Mouse (Mus musculus): Measurements from ENCODE around the gene Tgif2.
"Not testable (repeated sequence)": the region's sequence is repeated elsewhere in the genome, so short reads cannot be mapped to it uniquely, and the experiment has no call there.

The Tgif2 gene

GRCm38 (mm10) chr2:156874760-156875510 is 35.1 kb downstream of the Tgif2 start:
- DNase-seq (ENCODE audit: low read depth, low spot score) = no peak

- no peak for DNase-seq (ENCODE audit: low read depth, low spot score)
These were observed 37.9 kb downstream of the Tgif2 start for GRCm38 (mm10) chr2:156877726-156878125.

- DNase-seq (ENCODE audit: low read depth, low spot score) = no peak
These were observed 39.7 kb downstream of the Tgif2 start for GRCm38 (mm10) chr2:156879541-156879940.

GRCm38 (mm10) chr2:156882431-156883001 is 42.7 kb downstream of the Tgif2 start:
- DNase-seq (ENCODE audit: low read depth, low spot score) = peak; percentile 40

GRCm38 (mm10) chr2:156884396-156885211 is 44.8 kb downstream of the Tgif2 start:
- DNase-seq (ENCODE audit: low read depth, low spot score) = no peak

- DNase-seq (ENCODE audit: low read depth, low spot score) = not testable (repeated sequence)
These were observed 45.9 kb downstream of the Tgif2 start for GRCm38 (mm10) chr2:156885666-156886065.

- no peak for DNase-seq (ENCODE audit: low read depth, low spot score)
These were observed 46.4 kb downstream of the Tgif2 start for GRCm38 (mm10) chr2:156886084-156886631.

GRCm38 (mm10) chr2:156887017-156887416 is 47.2 kb downstream of the Tgif2 start, which contains the start of gene Sla2:
Gene Sla2, minus strand, starts transcription at chr2:156887192.
- DNase-seq (ENCODE audit: low read depth, low spot score) = no peak

GRCm38 (mm10) chr2:156888490-156888889 is 48.7 kb downstream of the Tgif2 start:
- DNase-seq (ENCODE audit: low read depth, low spot score) = no peak

GRCm38 (mm10) chr2:156892240-156892639 is 52.4 kb downstream of the Tgif2 start:
- no peak for DNase-seq (ENCODE audit: low read depth, low spot score)

- no peak for DNase-seq (ENCODE audit: low read depth, low spot score)
These were observed 53.0 kb downstream of the Tgif2 start for GRCm38 (mm10) chr2:156892821-156893220.

- DNase-seq (ENCODE audit: low read depth, low spot score) = no peak
These were observed 54.9 kb downstream of the Tgif2 start for GRCm38 (mm10) chr2:156894496-156895265.

- no peak for DNase-seq (ENCODE audit: low read depth, low spot score)
These were observed 56.6 kb downstream of the Tgif2 start for GRCm38 (mm10) chr2:156896384-156896914.

GRCm38 (mm10) chr2:156897034-156897433 is 57.2 kb downstream of the Tgif2 start:
- DNase-seq (ENCODE audit: low read depth, low spot score) = no peak

- no peak for DNase-seq (ENCODE audit: low read depth, low spot score)
These were observed 58.6 kb downstream of the Tgif2 start for GRCm38 (mm10) chr2:156898374-156898773.

GRCm38 (mm10) chr2:156899184-156899583 is 59.4 kb downstream of the Tgif2 start:
- DNase-seq (ENCODE audit: low read depth, low spot score) = no peak

GRCm38 (mm10) chr2:156901344-156901743 is 61.5 kb downstream of the Tgif2 start:
- DNase-seq (ENCODE audit: low read depth, low spot score) = no peak

GRCm38 (mm10) chr2:156901883-156902282 is 62.1 kb downstream of the Tgif2 start:
- no peak for DNase-seq (ENCODE audit: low read depth, low spot score)

GRCm38 (mm10) chr2:156902411-156902810 is 62.6 kb downstream of the Tgif2 start:
- not testable (repeated sequence) for DNase-seq (ENCODE audit: low read depth, low spot score)

- peak; percentile 76 for DNase-seq (ENCODE audit: low read depth, low spot score)
These were observed 63.6 kb downstream of the Tgif2 start for GRCm38 (mm10) chr2:156903367-156903766.
